Mouse (Mus musculus) testis, adult 2 months (tissue): ENCODE results near the gene Tmem116.

Experiments used
- CTCF ChIP-seq: fragments of 200-500 bp; IDR thresholded peaks from 2 replicates; pipeline ENCODE4 v1.5.1; 2012; ENCODE audit warnings: low read depth, mild to moderate bottlenecking, inconsistent platforms, low read length, moderate library complexity; ENCODE audit not compliant: control insufficient read depth, insufficient read depth, insufficient replicate concordance
- POLR2A ChIP-seq: fragments of 200-500 bp; IDR thresholded peaks from 2 replicates; pipeline ENCODE4 v1.6.1; 2012; ENCODE audit warnings: low read depth, mild to moderate bottlenecking, inconsistent platforms, low read length, moderate library complexity; ENCODE audit not compliant: control insufficient read depth

- TF ChIP-seq CTCF (no peak), POLR2A (no peak)
Measured at GRCm38 (mm10) chr5:121450476-121450875, 1.2 kb upstream of the Tmem116 start.
